Mouse (Mus musculus) liver, embryonic 16.5 days (tissue): ENCODE data around the gene Soga3. TPM values are rescaled to one million over a fixed set of nuclear protein-coding genes. Genes with fewer than 3 reads are reported as not detected.

Experiments used
- ATAC-seq: fragments of 200-750 bp; cut with Nextera tagmentation; 2 replicates; pipeline ENCODE4 v1.8.0; 2017; ENCODE audit warnings: low read depth, mild to moderate bottlenecking, moderate number of reproducible peaks, moderate library complexity
- H3K27ac ChIP-seq: fragments of 300-500 bp; sonication (generic); 2 replicates; pipeline ENCODE4 v1.5.1; 2014; ENCODE audit warnings: mild to moderate bottlenecking, low read length
- H3K27me3 ChIP-seq: fragments of 300-500 bp; sonication (generic); 2 replicates; pipeline ENCODE4 v1.6.1; 2014; ENCODE audit warnings: low read depth, low read length, mixed read lengths; ENCODE audit not compliant: control insufficient read depth, insufficient read depth
- H3K36me3 ChIP-seq: fragments of 300-500 bp; sonication (generic); 2 replicates; pipeline ENCODE4 v1.6.1; 2014; ENCODE audit warnings: mild to moderate bottlenecking; ENCODE audit not compliant: control insufficient read depth, insufficient read depth
- H3K4me1 ChIP-seq: fragments of 300-500 bp; sonication (generic); 2 replicates; pipeline ENCODE4 v1.6.1; 2014; ENCODE audit warnings: low read depth, low read length, mixed read lengths; ENCODE audit not compliant: control insufficient read depth
- H3K4me2 ChIP-seq: fragments of 300-500 bp; sonication (generic); 2 replicates; pipeline ENCODE4 v1.6.1; 2014; ENCODE audit warnings: low read depth, low read length, mixed read lengths
- H3K4me3 ChIP-seq: fragments of 300-500 bp; sonication (generic); 2 replicates; pipeline ENCODE4 v1.5.1; 2014; ENCODE audit warnings: low read depth, mild to moderate bottlenecking, low read length
- H3K9ac ChIP-seq: fragments of 300-500 bp; sonication (generic); 2 replicates; pipeline ENCODE4 v1.6.1; 2014; ENCODE audit warnings: low read depth, low read length
- H3K9me3 ChIP-seq: fragments of 300-500 bp; sonication (generic); replicated peaks from 2 replicates; pipeline ENCODE4 v1.6.1; 2016; ENCODE audit warnings: low read length; ENCODE audit not compliant: control insufficient read depth
- WGBS: fragments of 180-500 bp; shearing (Covaris S2); extraction: QIAGEN DNeasy Blood & Tissue Kit; methylation state at CpG from one replicate; pipeline ENCODE4 v1.1.7; 2014; ENCODE audit not compliant: insufficient replicate concordance; 5-methylcytosine and 5-hydroxymethylcytosine counted together
- polyA plus RNA-seq: library from polyadenylated mRNA; unstranded; fragments of >200 nt; fragmentation: Nextera tagmentation; extraction: Ambion mirVana; gene quantifications from 2 replicates; pipeline ENCODE4 v1.2.1, GENCODE M21; 2015

The Soga3 gene
- polyA plus RNA-seq, 1 experiment from 2014 or later: 0.17 TPM

GRCm38 (mm10) chr10:29155304-29155703, 11.7 kb downstream of the Soga3 start:
- 62% methylated on average over 3 of the region's 3 CpGs for WGBS
- Histone ChIP-seq H3K9ac (no peak overlapping the region), H3K27ac (no peak overlapping the region), H3K36me3 (no peaks in the 10 kb centered on the region), H3K27me3 (no peaks in the 10 kb centered on the region), H3K9me3 (no peaks in the 10 kb centered on the region), H3K4me3 (no peak overlapping the region), H3K4me2 (no peak overlapping the region), H3K4me1 (no peaks in the 10 kb centered on the region)
- ATAC-seq: no peak

- ATAC-seq: no peak
- no peaks in the 10 kb centered on the region for H3K27me3 ChIP-seq
- H3K9me3 ChIP-seq: no peaks in the 10 kb centered on the region
- no peaks in the 10 kb centered on the region for H3K36me3 ChIP-seq
- no peak overlapping the region for H3K27ac ChIP-seq
- H3K4me1 ChIP-seq: no peaks in the 10 kb centered on the region
- no peak overlapping the region for H3K9ac ChIP-seq
- 45% methylated on average over 2 of the region's 2 CpGs for WGBS
- no peak overlapping the region for H3K4me2 ChIP-seq
- no peak overlapping the region for H3K4me3 ChIP-seq
Observed at GRCm38 (mm10) chr10:29161664-29162063, 18.0 kb downstream of the Soga3 start.

- H3K9ac ChIP-seq: no peak overlapping the region
- H3K36me3 ChIP-seq: no peaks in the 10 kb centered on the region
- ATAC-seq: no peak
- no peak overlapping the region for H3K4me2 ChIP-seq
- 46% methylated on average over 2 of the region's 2 CpGs for WGBS
- no peaks in the 10 kb centered on the region for H3K9me3 ChIP-seq
- no peaks in the 10 kb centered on the region for H3K4me1 ChIP-seq
- no peak overlapping the region for H3K4me3 ChIP-seq
- no peaks in the 10 kb centered on the region for H3K27me3 ChIP-seq
- H3K27ac ChIP-seq: no peak overlapping the region
Observed at GRCm38 (mm10) chr10:29173778-29174177, 30.1 kb downstream of the Soga3 start.

- no peak overlapping the region for H3K27ac ChIP-seq
- no peak for ATAC-seq
- WGBS: 45% methylated on average over 3 of the region's 3 CpGs
- no peak overlapping the region for H3K4me2 ChIP-seq
- no peaks in the 10 kb centered on the region for H3K36me3 ChIP-seq
- H3K4me1 ChIP-seq: no peaks in the 10 kb centered on the region
- no peak overlapping the region for H3K4me3 ChIP-seq
- H3K27me3 ChIP-seq: no peaks in the 10 kb centered on the region
- no peak overlapping the region for H3K9ac ChIP-seq
- no peaks in the 10 kb centered on the region for H3K9me3 ChIP-seq
Observed at GRCm38 (mm10) chr10:29175656-29176055, 32.0 kb downstream of the Soga3 start.

GRCm38 (mm10) chr10:29176881-29177280, 33.2 kb downstream of the Soga3 start:
- H3K4me3 ChIP-seq: no peak overlapping the region
- no peak overlapping the region for H3K27ac ChIP-seq
- no peak overlapping the region for H3K4me2 ChIP-seq
- no peak for ATAC-seq
- H3K36me3 ChIP-seq: no peaks in the 10 kb centered on the region
- WGBS: 66% methylated on average over 4 of the region's 4 CpGs
- H3K27me3 ChIP-seq: no peaks in the 10 kb centered on the region
- H3K9me3 ChIP-seq: no peaks in the 10 kb centered on the region
- H3K9ac ChIP-seq: no peak overlapping the region
- H3K4me1 ChIP-seq: no peaks in the 10 kb centered on the region

- H3K4me2 ChIP-seq: no peak overlapping the region
- WGBS: 32% methylated on average over 2 of the region's 2 CpGs
- H3K36me3 ChIP-seq: no peaks in the 10 kb centered on the region
- H3K27ac ChIP-seq: no peak overlapping the region
- no peak overlapping the region for H3K9ac ChIP-seq
- H3K4me3 ChIP-seq: no peak overlapping the region
- H3K9me3 ChIP-seq: no peaks in the 10 kb centered on the region
- no peaks in the 10 kb centered on the region for H3K27me3 ChIP-seq
- no peaks in the 10 kb centered on the region for H3K4me1 ChIP-seq
- no peak for ATAC-seq
Observed at GRCm38 (mm10) chr10:29178003-29178402, 34.4 kb downstream of the Soga3 start.

GRCm38 (mm10) chr10:29180210-29180609, 36.6 kb downstream of the Soga3 start:
- H3K27ac ChIP-seq: no peak overlapping the region
- H3K4me3 ChIP-seq: no peak overlapping the region
- H3K4me2 ChIP-seq: no peak overlapping the region
- H3K9ac ChIP-seq: no peak overlapping the region
- no peaks in the 10 kb centered on the region for H3K36me3 ChIP-seq
- ATAC-seq: no peak
- no peaks in the 10 kb centered on the region for H3K27me3 ChIP-seq
- H3K9me3 ChIP-seq: no peaks in the 10 kb centered on the region
- H3K4me1 ChIP-seq: no peaks in the 10 kb centered on the region
- 73% methylated on average over 3 of the region's 3 CpGs for WGBS

GRCm38 (mm10) chr10:29181046-29181445, 37.4 kb downstream of the Soga3 start:
- Histone ChIP-seq H3K27me3 (no peaks in the 10 kb centered on the region), H3K27ac (no peak overlapping the region), H3K9ac (no peak overlapping the region), H3K4me1 (no peaks in the 10 kb centered on the region), H3K4me3 (no peak overlapping the region), H3K4me2 (no peak overlapping the region), H3K36me3 (no peaks in the 10 kb centered on the region), H3K9me3 (no peaks in the 10 kb centered on the region)
- 63% methylated on average over 2 of the region's 2 CpGs for WGBS
- ATAC-seq: no peak

GRCm38 (mm10) chr10:29193769-29194168, 50.1 kb downstream of the Soga3 start:
- Histone ChIP-seq H3K4me3 (no peak overlapping the region), H3K9me3 (no peaks in the 10 kb centered on the region; the same call in 1 of the 2 replicates), H3K27me3 (no peaks in the 10 kb centered on the region), H3K36me3 (no peaks in the 10 kb centered on the region), H3K4me1 (no peaks in the 10 kb centered on the region), H3K9ac (no peak overlapping the region), H3K27ac (no peak overlapping the region), H3K4me2 (no peak overlapping the region)
- ATAC-seq: no peak

GRCm38 (mm10) chr10:29196811-29197210, 53.2 kb downstream of the Soga3 start:
- H3K4me3 ChIP-seq: no peak overlapping the region
- H3K4me1 ChIP-seq: no peaks in the 10 kb centered on the region
- H3K27ac ChIP-seq: no peak overlapping the region
- ATAC-seq: no peak
- H3K9me3 ChIP-seq: no peaks in the 10 kb centered on the region
- H3K27me3 ChIP-seq: no peaks in the 10 kb centered on the region
- no peaks in the 10 kb centered on the region for H3K36me3 ChIP-seq
- 89% methylated on average over 33 of the region's 33 CpGs for WGBS
- H3K9ac ChIP-seq: no peak overlapping the region
- H3K4me2 ChIP-seq: no peak overlapping the region
